Mouse (Mus musculus): ENCODE results near the gene Gm20388. TPM values are rescaled to one million over a fixed set of nuclear protein-coding genes. Genes with fewer than 3 reads are reported as not detected.

The Gm20388 gene
- polyA plus RNA-seq, 1 experiment from 2014 or later: not detected

DNA sequence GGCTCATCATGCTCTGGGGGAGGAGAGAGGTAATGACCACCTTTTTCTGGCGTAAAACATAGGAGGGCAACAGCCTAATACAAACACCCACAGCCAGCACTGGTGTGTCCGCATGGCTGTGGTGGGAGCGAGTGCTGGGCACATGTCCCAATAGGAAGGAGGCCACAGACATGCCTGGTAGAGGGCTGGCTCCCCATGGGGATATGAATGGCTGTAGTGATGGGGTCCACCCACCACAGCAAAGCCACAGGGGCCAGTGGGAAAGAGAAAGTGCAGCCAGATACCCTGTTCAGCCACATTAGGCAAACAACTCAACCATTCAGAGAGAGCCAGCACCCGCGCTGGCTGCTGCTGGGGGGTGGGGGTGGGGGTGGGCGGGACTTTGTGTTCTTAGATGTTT, 574.5 kb downstream of the Gm20388 start:
- H3K4me1 ChIP-seq (replicated peaks): peaks cover 43% of the 10 kb centered on the region
- 55% methylated on average over 6 of the region's 6 CpGs for WGBS

DNA sequence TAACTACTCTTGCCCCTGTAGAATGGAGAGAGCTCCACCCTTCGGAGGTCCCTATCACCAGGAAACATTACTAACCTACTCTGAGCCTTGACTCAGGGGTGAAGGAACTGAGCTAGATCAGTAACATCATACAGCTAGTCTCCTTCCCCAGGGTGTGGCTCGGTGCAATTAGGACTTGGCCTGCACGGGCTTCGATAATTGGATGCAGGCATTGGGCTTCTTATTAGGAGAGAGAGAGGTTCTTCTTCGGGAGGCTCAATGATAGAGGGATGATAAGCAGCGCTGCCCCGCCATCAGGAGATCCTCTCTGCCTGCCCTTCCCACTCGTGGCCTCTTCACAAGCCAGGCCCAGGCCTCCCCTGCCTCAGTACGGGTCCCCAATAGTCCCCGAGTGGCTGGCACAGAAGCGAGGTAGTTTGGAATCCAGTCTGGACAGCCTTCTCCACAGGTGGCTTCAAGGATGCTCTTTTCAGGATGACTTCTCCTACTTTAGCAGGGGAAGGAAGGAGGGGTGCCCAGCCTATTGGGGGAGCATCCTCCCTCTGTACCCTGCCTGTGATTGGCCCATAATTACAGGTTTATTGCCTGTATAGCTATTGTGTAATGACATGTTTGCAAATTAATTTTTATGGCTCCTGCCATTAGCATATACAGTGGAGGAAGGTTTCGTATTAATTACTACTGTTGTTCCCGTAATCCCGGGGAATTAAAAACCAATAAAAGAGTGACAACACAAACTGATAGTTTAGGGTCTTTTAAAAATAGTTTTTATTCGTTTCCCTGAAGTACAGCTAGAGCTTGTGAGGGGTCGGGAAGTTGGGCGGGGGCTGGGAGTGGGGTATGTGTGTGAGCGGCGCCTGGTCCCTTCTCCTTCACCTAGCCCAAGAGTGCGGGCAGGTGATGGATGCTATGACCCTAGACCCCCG, 575.2 kb downstream of the Gm20388 start:
- peaks cover 50% of the 10 kb centered on the region for H3K4me1 ChIP-seq (replicated peaks)
- peak overlapping the region; percentile 70; the same call in 1 of the 2 replicates for H3K9ac ChIP-seq
- H3K36me3 ChIP-seq: no peaks in the 10 kb centered on the region
- peak overlapping the region; percentile 93 for H3K4me2 ChIP-seq
- H3K4me3 ChIP-seq: peak overlapping the region; percentile 87; the same call in 1 of the 2 replicates
- H3K27me3 ChIP-seq: no peaks in the 10 kb centered on the region
- H3K27ac ChIP-seq: no peak overlapping the region
- WGBS: 47% methylated on average over 21 of the region's 21 CpGs
- H3K9me3 ChIP-seq (replicated peaks): no peaks in the 10 kb centered on the region
- ATAC-seq (replicated peaks; ENCODE audit: insufficient number of reproducible peaks, insufficient read depth, low FRiP score, low read depth): no peak

More for the DNA sequence above, 574.5 kb downstream of the Gm20388 start:
- Histone ChIP-seq H3K27ac (peak overlapping the region; percentile 74), H3K4me2 (no peak overlapping the region), H3K36me3 (no peaks in the 10 kb centered on the region), H3K9me3 (replicated peaks) (no peaks in the 10 kb centered on the region), H3K27me3 (no peaks in the 10 kb centered on the region), H3K9ac (no peak overlapping the region), H3K4me3 (no peak overlapping the region)
- no peak for ATAC-seq (replicated peaks; ENCODE audit: insufficient number of reproducible peaks, insufficient read depth, low FRiP score, low read depth)

DNA sequence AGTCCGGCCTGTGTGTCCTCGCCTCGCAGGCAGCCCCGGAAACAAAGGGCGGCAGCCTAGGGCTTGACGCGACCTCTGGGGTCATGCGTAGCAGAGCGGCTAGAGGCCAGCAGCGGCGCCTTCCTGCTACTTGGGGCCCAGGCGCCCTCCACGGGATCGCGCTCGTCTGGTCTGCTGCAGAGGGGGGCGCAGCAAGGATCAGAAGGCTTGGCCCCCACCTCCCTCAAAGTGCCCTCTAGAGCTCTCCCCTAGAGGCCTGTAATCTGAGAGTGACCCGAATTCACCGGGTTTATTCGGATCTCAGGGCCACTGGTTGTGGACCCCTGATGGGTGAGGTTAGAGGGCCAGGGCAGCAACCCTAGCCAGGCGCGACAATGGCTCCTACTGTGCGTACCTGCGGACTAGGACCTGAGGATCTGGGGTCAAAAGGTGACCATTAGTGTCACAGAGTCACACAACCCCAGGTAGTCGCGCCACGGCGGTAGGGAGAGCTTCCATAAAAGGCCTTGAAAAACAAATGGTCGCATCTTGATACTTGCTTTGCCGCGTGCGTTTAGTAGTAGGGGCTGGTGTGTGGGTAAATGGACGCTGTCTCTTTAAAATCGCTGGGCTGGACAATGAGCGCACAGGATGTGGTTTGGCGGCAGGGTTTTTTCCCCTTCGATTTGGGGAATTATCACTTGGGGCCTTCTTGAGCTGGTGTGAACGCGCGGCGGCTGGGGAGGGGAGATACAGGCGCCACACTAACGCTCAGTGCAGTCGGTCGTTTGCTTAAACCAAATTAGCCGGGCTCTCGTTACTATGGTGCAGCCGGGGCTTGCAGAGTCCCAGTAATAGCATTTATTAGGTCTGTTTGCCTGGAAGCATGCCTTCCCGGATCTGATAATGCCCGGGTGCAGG, 576.1 kb downstream of the Gm20388 start:
- Histone ChIP-seq H3K9me3 (replicated peaks) (no peaks in the 10 kb centered on the region), H3K27ac (peak overlapping the region; percentile 92), H3K9ac (peak overlapping the region; percentile 70), H3K4me1 (replicated peaks) (peaks cover 59% of the 10 kb centered on the region), H3K4me3 (peak overlapping the region; percentile 87), H3K4me2 (peak overlapping the region; percentile 93), H3K27me3 (no peaks in the 10 kb centered on the region), H3K36me3 (no peaks in the 10 kb centered on the region)
- peak; percentile 11; the same call in 1 of the 2 replicates for ATAC-seq (replicated peaks; ENCODE audit: insufficient number of reproducible peaks, insufficient read depth, low FRiP score, low read depth)
- 12% methylated on average over 50 of the region's 50 CpGs for WGBS

DNA sequence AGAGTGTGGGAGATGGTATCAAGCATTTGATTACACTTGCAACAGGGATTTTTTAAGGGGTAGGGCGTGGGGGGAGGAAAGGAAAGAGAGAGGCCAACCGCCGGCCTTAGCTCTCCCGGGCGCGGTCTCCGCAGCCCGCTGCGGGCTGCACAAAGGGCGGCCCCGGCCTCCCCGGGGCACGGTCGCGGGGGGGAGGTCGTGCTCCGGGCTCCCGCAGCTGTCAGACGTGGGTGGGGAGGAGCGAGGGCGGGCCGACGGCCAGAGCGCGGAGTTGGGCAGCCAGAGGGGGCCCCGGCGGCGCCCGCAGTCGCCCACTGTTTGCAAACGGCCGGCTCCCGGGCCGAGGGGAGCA, 576.7 kb downstream of the Gm20388 start:
- Histone ChIP-seq H3K4me1 (replicated peaks) (peaks cover 66% of the 10 kb centered on the region), H3K4me3 (peak overlapping the region; percentile 87), H3K9me3 (replicated peaks) (no peaks in the 10 kb centered on the region), H3K9ac (peak overlapping the region; percentile 70), H3K4me2 (peak overlapping the region; percentile 93), H3K27ac (peak overlapping the region; percentile 92), H3K36me3 (no peaks in the 10 kb centered on the region), H3K27me3 (no peaks in the 10 kb centered on the region)
- ATAC-seq (replicated peaks; ENCODE audit: insufficient number of reproducible peaks, insufficient read depth, low FRiP score, low read depth): peak; percentile 41
- WGBS: 1% methylated on average over 34 of the region's 34 CpGs

DNA sequence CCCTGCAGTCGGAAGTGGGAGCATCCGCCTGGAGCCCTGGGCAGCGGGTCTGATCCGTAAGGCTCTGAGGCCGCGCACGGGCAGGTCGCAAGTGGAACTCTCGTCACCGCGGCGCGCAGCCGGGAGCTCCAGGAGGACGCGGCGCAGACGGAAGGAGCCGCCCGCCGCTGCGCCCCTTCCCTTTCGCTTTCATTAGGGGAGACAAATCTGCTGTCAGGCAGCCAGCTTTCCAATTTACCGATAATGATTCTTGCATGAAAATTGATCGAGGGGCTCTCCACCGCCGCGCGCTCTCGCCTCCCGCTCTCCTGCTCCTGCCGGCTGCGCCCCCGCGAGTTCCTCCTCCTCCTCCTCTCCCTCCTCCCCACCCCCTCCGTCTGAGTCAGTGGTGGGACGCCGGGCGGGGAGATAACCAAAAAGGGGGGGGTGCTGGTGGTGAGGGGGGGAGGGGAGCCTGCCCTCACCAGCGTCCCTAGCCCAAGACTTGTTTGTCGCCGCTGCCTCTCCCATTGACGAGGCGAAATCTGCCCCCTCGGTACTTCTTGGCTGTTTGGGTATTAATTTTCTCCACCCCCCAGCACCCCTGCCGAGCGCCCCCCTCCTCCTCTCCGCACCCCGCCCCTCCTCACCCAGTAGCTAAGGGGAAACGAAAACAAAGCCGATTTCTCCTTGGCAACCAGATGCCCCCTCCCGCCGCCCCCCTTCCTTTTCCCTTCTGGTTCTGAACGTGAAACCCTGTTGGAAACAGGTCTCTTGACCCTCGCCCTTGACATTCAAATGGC, 577.3 kb downstream of the Gm20388 start:
- H3K9ac ChIP-seq: peak overlapping the region; percentile 70
- peak; percentile 52 for ATAC-seq (replicated peaks; ENCODE audit: insufficient number of reproducible peaks, insufficient read depth, low FRiP score, low read depth)
- H3K9me3 ChIP-seq (replicated peaks): no peaks in the 10 kb centered on the region
- peak overlapping the region; percentile 93 for H3K4me2 ChIP-seq
- WGBS: under 1% methylated on average over 50 of the region's 55 CpGs
- H3K36me3 ChIP-seq: no peaks in the 10 kb centered on the region
- H3K4me1 ChIP-seq (replicated peaks): peaks cover 71% of the 10 kb centered on the region
- peak overlapping the region; percentile 87 for H3K4me3 ChIP-seq
- H3K27me3 ChIP-seq: no peaks in the 10 kb centered on the region
- H3K27ac ChIP-seq: peak overlapping the region; percentile 92

DNA sequence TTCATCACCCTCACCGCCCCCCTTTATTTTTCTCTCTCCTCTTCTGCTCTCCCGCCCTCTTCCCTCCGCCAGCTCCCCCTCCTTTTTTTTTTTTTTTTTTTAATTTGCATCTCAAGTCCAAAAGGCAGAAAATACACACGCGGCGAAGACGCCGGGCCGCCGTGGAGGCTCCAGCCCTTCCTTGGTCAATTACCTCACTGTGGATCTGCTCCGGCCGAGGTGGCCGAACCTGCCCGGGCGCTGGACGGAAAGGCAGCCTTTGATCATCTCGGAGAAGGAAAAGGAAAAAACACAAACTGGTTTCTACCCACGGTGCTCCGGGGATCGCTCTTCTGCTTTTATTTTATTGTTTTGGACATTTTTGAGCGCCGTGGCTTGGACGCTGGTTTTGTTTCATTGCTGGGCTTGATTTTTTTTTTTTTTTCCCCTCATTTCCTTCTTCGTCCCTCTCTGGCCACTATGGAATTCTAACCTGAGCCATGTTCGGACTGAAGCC, 578.0 kb downstream of the Gm20388 start:
- H3K4me2 ChIP-seq: peak overlapping the region; percentile 93
- peak overlapping the region; percentile 70 for H3K9ac ChIP-seq
- H3K4me1 ChIP-seq (replicated peaks): peaks cover 77% of the 10 kb centered on the region
- no peaks in the 10 kb centered on the region for H3K36me3 ChIP-seq
- no peaks in the 10 kb centered on the region for H3K27me3 ChIP-seq
- ATAC-seq (replicated peaks; ENCODE audit: insufficient number of reproducible peaks, insufficient read depth, low FRiP score, low read depth): no peak
- H3K9me3 ChIP-seq (replicated peaks): no peaks in the 10 kb centered on the region
- peak overlapping the region; percentile 87 for H3K4me3 ChIP-seq
- H3K27ac ChIP-seq: peak overlapping the region; percentile 92
- 0% methylated on average over 25 of the region's 25 CpGs for WGBS

DNA sequence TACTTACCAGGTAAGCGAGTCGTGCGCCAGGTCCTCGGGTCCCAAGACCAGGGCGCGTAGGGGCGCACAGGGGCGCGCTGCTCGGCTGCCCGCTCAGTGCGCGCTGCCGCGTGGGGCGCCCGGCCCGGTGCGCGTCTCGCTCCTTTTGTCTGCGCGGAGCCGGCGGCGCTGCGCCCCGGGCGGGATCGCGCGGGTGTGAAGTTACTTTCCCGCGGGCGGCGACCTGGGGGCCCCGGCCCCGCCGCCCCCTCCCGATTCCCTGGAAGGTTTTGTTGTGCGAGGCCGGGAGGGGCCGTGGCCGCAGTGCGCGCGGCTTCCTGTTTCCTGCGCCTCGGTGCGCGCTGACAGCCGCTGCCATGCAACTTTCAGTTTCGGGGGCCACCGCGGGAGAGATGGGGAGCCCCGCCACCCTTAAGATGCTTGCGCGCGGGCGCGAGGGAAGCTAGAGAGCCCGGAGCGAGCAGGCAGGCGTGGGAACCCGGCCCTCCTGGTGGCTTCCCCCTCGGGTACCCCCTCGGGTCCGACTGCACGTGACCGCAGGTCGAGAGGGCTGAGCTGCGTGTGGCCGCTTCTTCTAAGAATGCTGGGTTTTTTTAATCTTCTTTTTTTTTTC, 578.6 kb downstream of the Gm20388 start:
- H3K4me3 ChIP-seq: peak overlapping the region; percentile 87
- H3K27me3 ChIP-seq: no peaks in the 10 kb centered on the region
- under 1% methylated on average over 73 of the region's 73 CpGs for WGBS
- peaks cover 77% of the 10 kb centered on the region for H3K4me1 ChIP-seq (replicated peaks)
- no peaks in the 10 kb centered on the region for H3K36me3 ChIP-seq
- H3K9me3 ChIP-seq (replicated peaks): no peaks in the 10 kb centered on the region
- ATAC-seq (replicated peaks; ENCODE audit: insufficient number of reproducible peaks, insufficient read depth, low FRiP score, low read depth): no peak
- H3K4me2 ChIP-seq: peak overlapping the region; percentile 93
- peak overlapping the region; percentile 70 for H3K9ac ChIP-seq
- H3K27ac ChIP-seq: peak overlapping the region; percentile 92

DNA sequence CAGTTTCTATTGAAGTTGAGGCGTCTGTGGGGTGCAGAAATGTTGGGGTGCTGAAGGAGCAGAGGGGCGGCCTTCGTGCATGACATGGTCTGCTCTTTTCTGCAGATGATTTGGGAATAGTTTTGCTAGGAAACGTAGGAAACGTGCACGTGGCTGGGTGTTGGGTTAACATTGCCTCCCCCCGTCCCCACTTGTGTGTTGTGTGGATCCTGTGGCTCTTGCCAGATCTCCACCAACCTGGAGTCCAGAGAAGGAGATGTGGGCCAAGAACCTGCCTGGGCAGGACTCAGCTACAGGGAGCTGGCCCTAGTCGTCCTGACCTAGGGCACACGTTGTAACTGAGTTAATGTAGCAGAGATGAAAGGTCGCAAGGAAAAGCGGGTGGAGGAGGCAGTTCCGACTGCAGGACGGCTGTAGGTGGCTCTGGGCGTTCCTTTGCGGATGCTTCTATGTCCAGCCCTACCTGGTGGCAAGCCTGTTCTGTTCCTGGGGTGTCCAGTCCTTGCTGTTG, 579.2 kb downstream of the Gm20388 start:
- Histone ChIP-seq H3K4me2 (peak overlapping the region; percentile 93), H3K27ac (peak overlapping the region; percentile 92), H3K27me3 (no peaks in the 10 kb centered on the region), H3K4me3 (peak overlapping the region; percentile 87), H3K36me3 (no peaks in the 10 kb centered on the region), H3K9me3 (replicated peaks) (no peaks in the 10 kb centered on the region), H3K4me1 (replicated peaks) (peaks cover 77% of the 10 kb centered on the region), H3K9ac (peak overlapping the region; percentile 70)
- WGBS: 11% methylated on average over 15 of the region's 15 CpGs
- no peak for ATAC-seq (replicated peaks; ENCODE audit: insufficient number of reproducible peaks, insufficient read depth, low FRiP score, low read depth)

DNA sequence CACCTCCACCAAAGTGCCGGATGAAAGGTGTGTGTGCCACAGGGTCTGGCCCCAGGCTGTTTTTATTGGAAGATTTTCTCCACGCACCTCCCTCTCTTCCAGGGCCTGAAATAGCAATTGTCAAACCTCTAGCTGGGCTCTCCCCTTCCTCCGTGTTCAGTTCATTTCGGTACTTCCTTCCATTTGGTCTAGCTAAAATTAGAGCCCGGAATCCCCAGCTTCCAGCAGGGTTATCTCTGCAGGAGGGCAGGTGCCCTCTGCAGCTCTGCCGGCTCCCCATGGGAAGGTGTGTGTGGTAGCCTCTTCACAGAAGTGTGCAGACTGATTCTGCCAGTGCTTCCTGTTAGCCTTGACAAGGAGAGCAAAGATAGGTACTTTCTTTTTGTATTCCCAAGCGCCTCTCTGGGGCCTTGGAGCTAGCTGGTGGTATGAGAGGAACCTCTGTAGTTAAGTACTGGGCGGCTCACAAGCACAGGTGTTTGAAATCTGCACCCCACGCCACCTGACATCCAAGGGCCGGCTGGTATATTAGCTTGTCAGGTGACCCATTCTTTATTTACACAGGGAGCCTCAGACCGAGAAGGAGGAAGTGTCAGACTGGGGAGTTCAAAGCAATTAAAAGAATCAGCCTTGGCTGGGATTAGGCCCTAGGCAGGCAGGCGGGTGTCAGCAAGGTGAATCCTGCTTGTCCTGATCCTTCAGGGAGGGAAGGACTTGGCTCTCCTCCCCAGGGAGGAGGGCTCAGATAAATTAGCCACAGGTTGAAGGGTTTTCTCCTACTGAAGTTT, 579.9 kb downstream of the Gm20388 start:
- Histone ChIP-seq H3K9me3 (replicated peaks) (no peaks in the 10 kb centered on the region), H3K9ac (peak overlapping the region; percentile 70), H3K4me3 (peak overlapping the region; percentile 87), H3K4me2 (peak overlapping the region; percentile 93), H3K27ac (peak overlapping the region; percentile 92), H3K27me3 (no peaks in the 10 kb centered on the region), H3K4me1 (replicated peaks) (peaks cover 77% of the 10 kb centered on the region), H3K36me3 (no peaks in the 10 kb centered on the region)
- ATAC-seq (replicated peaks; ENCODE audit: insufficient number of reproducible peaks, insufficient read depth, low FRiP score, low read depth): no peak
- WGBS: 20% methylated on average over 12 of the region's 12 CpGs
